Mouse (Mus musculus): Measurements from ENCODE around the gene Nup214. TPM values are rescaled to one million over a fixed set of nuclear protein-coding genes. Genes with fewer than 3 reads are reported as not detected.

The Nup214 gene
- polyA plus RNA-seq, 1 experiment = 29.5 TPM

- H3K27me3 ChIP-seq (ENCODE audit: control insufficient read depth, insufficient read depth, low read length) = no peaks in the 10 kb centered on the region
- TF ChIP-seq POLR2A (IDR thresholded peaks at IDR 0.05; ENCODE audit: low read depth, low read length) (no peak), CTCF (IDR thresholded peaks at IDR 0.05; ENCODE audit: extremely low read depth, insufficient read depth, insufficient read length, insufficient replicate concordance) (no peak)
- DNase-seq (ENCODE audit: low read depth in 1 of 2, low spot score in 2 of 2) = no peak
- no peak overlapping the region for H3K4me3 ChIP-seq (ENCODE audit: extremely low read depth, insufficient read depth, insufficient read length)
- H3K36me3 ChIP-seq (ENCODE audit: control insufficient read depth, insufficient read depth, low read length) = peaks cover 2% of the 10 kb centered on the region; the same call in 1 of the 2 replicates
- H3K4me1 ChIP-seq (ENCODE audit: control insufficient read depth, insufficient read depth, insufficient read length) = peaks cover 29% of the 10 kb centered on the region; the same call in 1 of the 2 replicates
- H3K27ac ChIP-seq (ENCODE audit: insufficient read depth, low read length) = peak overlapping the region; percentile 84
- WGBS = 86% methylated on average over 9 of the region's 9 CpGs
Observed at GRCm38 (mm10) chr2:32058241-32058640, 84.0 kb downstream of the Nup214 start.

GRCm38 (mm10) chr2:32058716-32059115 lies 84.5 kb downstream of the Nup214 start:
- Histone ChIP-seq H3K36me3 (ENCODE audit: control insufficient read depth, insufficient read depth, low read length) (no peaks in the 10 kb centered on the region), H3K4me3 (ENCODE audit: extremely low read depth, insufficient read depth, insufficient read length) (no peak overlapping the region), H3K27ac (ENCODE audit: insufficient read depth, low read length) (peak overlapping the region; percentile 84; the same call in 1 of the 2 replicates), H3K4me1 (ENCODE audit: control insufficient read depth, insufficient read depth, insufficient read length) (peaks cover 33% of the 10 kb centered on the region; the same call in 1 of the 2 replicates), H3K27me3 (ENCODE audit: control insufficient read depth, insufficient read depth, low read length) (no peaks in the 10 kb centered on the region)
- WGBS = 70% methylated on average over 5 of the region's 5 CpGs
- no peak for TF ChIP-seq CTCF (IDR thresholded peaks at IDR 0.05; ENCODE audit: extremely low read depth, insufficient read depth, insufficient read length, insufficient replicate concordance)
- no peak for TF ChIP-seq POLR2A (IDR thresholded peaks at IDR 0.05; ENCODE audit: low read depth, low read length)
- DNase-seq (ENCODE audit: low read depth in 1 of 2, low spot score in 2 of 2) = no peak

- H3K36me3 ChIP-seq (ENCODE audit: control insufficient read depth, insufficient read depth, low read length) = no peaks in the 10 kb centered on the region
- 77% methylated on average over 6 of the region's 6 CpGs for WGBS
- H3K4me1 ChIP-seq (ENCODE audit: control insufficient read depth, insufficient read depth, insufficient read length) = peaks cover 38% of the 10 kb centered on the region; the same call in 1 of the 2 replicates
- no peak overlapping the region for H3K4me3 ChIP-seq (ENCODE audit: extremely low read depth, insufficient read depth, insufficient read length)
- H3K27me3 ChIP-seq (ENCODE audit: control insufficient read depth, insufficient read depth, low read length) = no peaks in the 10 kb centered on the region
- TF ChIP-seq POLR2A (IDR thresholded peaks at IDR 0.05; ENCODE audit: low read depth, low read length) = no peak
- no peak for TF ChIP-seq CTCF (IDR thresholded peaks at IDR 0.05; ENCODE audit: extremely low read depth, insufficient read depth, insufficient read length, insufficient replicate concordance)
- no peak for DNase-seq (ENCODE audit: low read depth in 1 of 2, low spot score in 2 of 2)
- peak overlapping the region; percentile 62 for H3K27ac ChIP-seq (ENCODE audit: insufficient read depth, low read length)
Observed at GRCm38 (mm10) chr2:32059613-32060012, 85.4 kb downstream of the Nup214 start.

GRCm38 (mm10) chr2:32060228-32060805 lies 86.1 kb downstream of the Nup214 start:
- 51% methylated on average over 6 of the region's 6 CpGs for WGBS
- Histone ChIP-seq H3K27ac (ENCODE audit: insufficient read depth, low read length) (peak overlapping the region; percentile 68), H3K4me1 (ENCODE audit: control insufficient read depth, insufficient read depth, insufficient read length) (peaks cover 42% of the 10 kb centered on the region; the same call in 1 of the 2 replicates), H3K36me3 (ENCODE audit: control insufficient read depth, insufficient read depth, low read length) (no peaks in the 10 kb centered on the region), H3K4me3 (ENCODE audit: extremely low read depth, insufficient read depth, insufficient read length) (no peak overlapping the region), H3K27me3 (ENCODE audit: control insufficient read depth, insufficient read depth, low read length) (no peaks in the 10 kb centered on the region)
- DNase-seq (ENCODE audit: low read depth in 1 of 2, low spot score in 2 of 2) = no peak
- TF ChIP-seq POLR2A (IDR thresholded peaks at IDR 0.05; ENCODE audit: low read depth, low read length) (no peak), CTCF (IDR thresholded peaks at IDR 0.05; ENCODE audit: extremely low read depth, insufficient read depth, insufficient read length, insufficient replicate concordance) (no peak)

GRCm38 (mm10) chr2:32061189-32061588 lies 87.0 kb downstream of the Nup214 start:
- H3K27ac ChIP-seq (ENCODE audit: insufficient read depth, low read length) = peak overlapping the region; percentile 83

GRCm38 (mm10) chr2:32061722-32062505 lies 87.7 kb downstream of the Nup214 start:
- Histone ChIP-seq H3K4me3 (ENCODE audit: extremely low read depth, insufficient read depth, insufficient read length) (no peak overlapping the region), H3K27me3 (ENCODE audit: control insufficient read depth, insufficient read depth, low read length) (no peaks in the 10 kb centered on the region), H3K27ac (ENCODE audit: insufficient read depth, low read length) (peak overlapping the region; percentile 83), H3K36me3 (ENCODE audit: control insufficient read depth, insufficient read depth, low read length) (no peaks in the 10 kb centered on the region), H3K4me1 (ENCODE audit: control insufficient read depth, insufficient read depth, insufficient read length) (peaks cover 45% of the 10 kb centered on the region; the same call in 1 of the 2 replicates)
- DNase-seq (ENCODE audit: low read depth in 1 of 2, low spot score in 2 of 2) = no peak
- 19% methylated on average over 12 of the region's 12 CpGs for WGBS
- TF ChIP-seq POLR2A (IDR thresholded peaks at IDR 0.05; ENCODE audit: low read depth, low read length) (no peak), CTCF (IDR thresholded peaks at IDR 0.05; ENCODE audit: extremely low read depth, insufficient read depth, insufficient read length, insufficient replicate concordance) (no peak)

More at GRCm38 (mm10) chr2:32061189-32061588, 87.0 kb downstream of the Nup214 start:
- H3K27me3 ChIP-seq (ENCODE audit: control insufficient read depth, insufficient read depth, low read length) = no peaks in the 10 kb centered on the region
- no peak for TF ChIP-seq POLR2A (IDR thresholded peaks at IDR 0.05; ENCODE audit: low read depth, low read length)
- no peak for TF ChIP-seq CTCF (IDR thresholded peaks at IDR 0.05; ENCODE audit: extremely low read depth, insufficient read depth, insufficient read length, insufficient replicate concordance)
- no peak for DNase-seq (ENCODE audit: low read depth in 1 of 2, low spot score in 2 of 2)
- H3K4me3 ChIP-seq (ENCODE audit: extremely low read depth, insufficient read depth, insufficient read length) = no peak overlapping the region
- no peaks in the 10 kb centered on the region for H3K36me3 ChIP-seq (ENCODE audit: control insufficient read depth, insufficient read depth, low read length)
- 24% methylated on average over 2 of the region's 2 CpGs for WGBS
- peaks cover 50% of the 10 kb centered on the region; the same call in 1 of the 2 replicates for H3K4me1 ChIP-seq (ENCODE audit: control insufficient read depth, insufficient read depth, insufficient read length)

All from spleen, adult 2 months (tissue).